Mouse (Mus musculus): ENCODE results near the gene Ankrd16. TPM values are rescaled to one million over a fixed set of nuclear protein-coding genes. Genes with fewer than 3 reads are reported as not detected.

The Ankrd16 gene
- polyA plus RNA-seq (2014; fragmentation: Nextera tagmentation; extraction: Ambion mirVana): 37.4 and 38.8 TPM in 2 replicates

GRCm38 (mm10) chr2:11777091-11778068 lies at the start of gene Ankrd16, which contains the start of gene Fbh1:
Ankrd16 (plus strand) TSS chr2:11777876.
Fbh1 (minus strand) TSS chr2:11777582.
- peak; percentile 97 for ATAC-seq (ENCODE audit: insufficient number of reproducible peaks, insufficient read depth, low FRiP score, low read depth)
- H3K4me1 ChIP-seq (ENCODE audit: control insufficient read depth, insufficient read depth, low read length): peaks cover 16% of the 10 kb centered on the region
- peak within 1 kb of the TSS; percentile 96 for H3K27ac ChIP-seq (ENCODE audit: low read length)
- no peaks in the 10 kb centered on the region for H3K9me3 ChIP-seq (ENCODE audit: control insufficient read depth, low read depth, low read length)
- H3K4me2 ChIP-seq (replicated peaks; ENCODE audit: low read depth, low read length): peak within 1 kb of the TSS; percentile 78
- under 1% methylated on average over 73 of the region's 73 CpGs for WGBS
- H3K9ac ChIP-seq (replicated peaks; ENCODE audit: low read depth, low read length): peak within 1 kb of the TSS; percentile 74
- peak within 1 kb of the TSS; percentile 84 for H3K4me3 ChIP-seq (ENCODE audit: low read depth, low read length)
- H3K36me3 ChIP-seq (ENCODE audit: control insufficient read depth, insufficient read depth, low read length): peaks cover 12% of the 10 kb centered on the region
- H3K27me3 ChIP-seq (ENCODE audit: control insufficient read depth, insufficient read depth, low read length): no peaks in the 10 kb centered on the region

DNA sequence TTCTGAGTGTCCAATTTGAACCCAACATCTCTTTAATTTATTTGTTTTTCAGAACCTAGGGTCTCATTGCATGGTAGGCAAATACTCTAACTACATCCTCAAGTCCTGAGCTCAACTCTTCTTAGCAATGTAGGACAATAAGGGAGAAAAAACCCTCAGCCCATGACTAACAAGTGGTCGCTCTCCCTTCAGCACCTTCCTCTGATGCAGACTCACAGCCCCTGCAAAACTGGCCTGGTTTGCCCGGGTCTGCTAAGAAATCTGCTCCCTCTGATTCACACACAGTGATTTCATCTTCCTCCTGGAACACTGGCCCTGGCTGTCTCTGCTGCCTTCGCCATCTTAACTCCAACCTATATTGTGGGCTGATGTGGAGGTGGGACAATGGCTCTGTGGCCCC lies 48.6 kb upstream of the Ankrd16 start:
- Histone ChIP-seq H3K4me3 (ENCODE audit: low read depth, low read length) (no peak overlapping the region), H3K27me3 (ENCODE audit: control insufficient read depth, insufficient read depth, low read length) (no peaks in the 10 kb centered on the region), H3K9ac (replicated peaks; ENCODE audit: low read depth, low read length) (no peak overlapping the region), H3K27ac (ENCODE audit: low read length) (no peak overlapping the region), H3K4me2 (replicated peaks; ENCODE audit: low read depth, low read length) (no peak overlapping the region), H3K9me3 (ENCODE audit: control insufficient read depth, low read depth, low read length) (no peaks in the 10 kb centered on the region), H3K36me3 (ENCODE audit: control insufficient read depth, insufficient read depth, low read length) (no peaks in the 10 kb centered on the region), H3K4me1 (ENCODE audit: control insufficient read depth, insufficient read depth, low read length) (no peaks in the 10 kb centered on the region)
- 58% methylated on average over 3 of the region's 3 CpGs for WGBS
- ATAC-seq (ENCODE audit: insufficient number of reproducible peaks, insufficient read depth, low FRiP score, low read depth): no peak

GRCm38 (mm10) chr2:11732978-11733377 lies 44.7 kb upstream of the Ankrd16 start:
- Histone ChIP-seq H3K4me2 (replicated peaks; ENCODE audit: low read depth, low read length) (no peak overlapping the region), H3K27me3 (ENCODE audit: control insufficient read depth, insufficient read depth, low read length) (no peaks in the 10 kb centered on the region), H3K27ac (ENCODE audit: low read length) (no peak overlapping the region), H3K4me1 (ENCODE audit: control insufficient read depth, insufficient read depth, low read length) (no peaks in the 10 kb centered on the region), H3K36me3 (ENCODE audit: control insufficient read depth, insufficient read depth, low read length) (no peaks in the 10 kb centered on the region), H3K4me3 (ENCODE audit: low read depth, low read length) (no peak overlapping the region), H3K9me3 (ENCODE audit: control insufficient read depth, low read depth, low read length) (no peaks in the 10 kb centered on the region), H3K9ac (replicated peaks; ENCODE audit: low read depth, low read length) (no peak overlapping the region)
- no peak for ATAC-seq (ENCODE audit: insufficient number of reproducible peaks, insufficient read depth, low FRiP score, low read depth)
- 67% methylated on average over 5 of the region's 5 CpGs for WGBS

DNA sequence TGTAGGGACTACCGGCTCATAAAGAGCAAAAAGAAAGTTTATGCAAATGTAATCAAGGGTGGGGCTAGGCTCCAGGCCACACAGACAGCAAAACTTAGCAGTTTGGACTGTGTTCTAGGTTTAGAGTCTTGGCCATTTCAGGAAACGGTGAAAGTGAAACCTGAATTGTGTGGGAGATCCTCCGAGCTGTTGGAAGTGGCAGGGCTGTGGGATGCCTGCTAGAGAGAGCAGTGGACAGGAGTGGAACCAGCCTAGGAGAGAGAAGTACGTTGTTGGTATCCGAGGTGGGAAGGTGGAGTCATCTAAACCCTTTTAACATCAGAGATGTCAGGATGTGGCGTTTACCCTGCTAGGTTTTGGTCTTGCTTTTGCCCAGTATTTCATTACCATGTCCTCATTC lies 41.8 kb upstream of the Ankrd16 start:
- Histone ChIP-seq H3K36me3 (ENCODE audit: control insufficient read depth, insufficient read depth, low read length) (peaks cover 9% of the 10 kb centered on the region), H3K4me1 (ENCODE audit: control insufficient read depth, insufficient read depth, low read length) (no peaks in the 10 kb centered on the region), H3K4me2 (replicated peaks; ENCODE audit: low read depth, low read length) (no peak overlapping the region), H3K4me3 (ENCODE audit: low read depth, low read length) (no peak overlapping the region), H3K9ac (replicated peaks; ENCODE audit: low read depth, low read length) (no peak overlapping the region), H3K27me3 (ENCODE audit: control insufficient read depth, insufficient read depth, low read length) (no peaks in the 10 kb centered on the region), H3K27ac (ENCODE audit: low read length) (no peak overlapping the region), H3K9me3 (ENCODE audit: control insufficient read depth, low read depth, low read length) (no peaks in the 10 kb centered on the region)
- ATAC-seq (ENCODE audit: insufficient number of reproducible peaks, insufficient read depth, low FRiP score, low read depth): no peak
- WGBS: 88% methylated on average over 6 of the region's 6 CpGs

DNA sequence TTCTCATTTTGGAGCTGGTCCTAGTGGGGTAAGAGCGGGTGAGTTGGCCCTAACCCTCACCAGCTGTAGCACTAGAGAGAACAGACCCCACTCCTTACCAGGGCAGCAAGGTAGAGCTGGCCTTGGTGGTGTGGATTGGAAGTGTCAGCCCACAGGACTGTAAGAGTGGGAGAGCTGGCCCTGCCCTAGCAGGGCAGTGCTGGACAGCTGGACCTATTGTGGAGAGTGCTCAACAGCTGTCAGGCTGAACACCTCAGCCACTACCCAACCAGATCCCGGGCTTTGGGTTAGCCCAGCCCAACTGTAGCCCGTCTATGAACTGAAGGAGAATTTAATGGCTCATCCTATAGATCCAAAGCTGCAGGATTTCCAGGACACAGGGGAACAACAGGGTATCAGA lies 38.9 kb upstream of the Ankrd16 start:
- Histone ChIP-seq H3K4me2 (replicated peaks; ENCODE audit: low read depth, low read length) (no peak overlapping the region), H3K9ac (replicated peaks; ENCODE audit: low read depth, low read length) (no peak overlapping the region), H3K4me3 (ENCODE audit: low read depth, low read length) (no peak overlapping the region), H3K36me3 (ENCODE audit: control insufficient read depth, insufficient read depth, low read length) (peaks cover 34% of the 10 kb centered on the region), H3K4me1 (ENCODE audit: control insufficient read depth, insufficient read depth, low read length) (no peaks in the 10 kb centered on the region), H3K9me3 (ENCODE audit: control insufficient read depth, low read depth, low read length) (no peaks in the 10 kb centered on the region), H3K27me3 (ENCODE audit: control insufficient read depth, insufficient read depth, low read length) (no peaks in the 10 kb centered on the region), H3K27ac (ENCODE audit: low read length) (no peak overlapping the region)
- WGBS: 88% methylated on average over 3 of the region's 3 CpGs
- ATAC-seq (ENCODE audit: insufficient number of reproducible peaks, insufficient read depth, low FRiP score, low read depth): 0 out of 2 replicates have a peak, but pooled peaks have one; percentile 23

DNA sequence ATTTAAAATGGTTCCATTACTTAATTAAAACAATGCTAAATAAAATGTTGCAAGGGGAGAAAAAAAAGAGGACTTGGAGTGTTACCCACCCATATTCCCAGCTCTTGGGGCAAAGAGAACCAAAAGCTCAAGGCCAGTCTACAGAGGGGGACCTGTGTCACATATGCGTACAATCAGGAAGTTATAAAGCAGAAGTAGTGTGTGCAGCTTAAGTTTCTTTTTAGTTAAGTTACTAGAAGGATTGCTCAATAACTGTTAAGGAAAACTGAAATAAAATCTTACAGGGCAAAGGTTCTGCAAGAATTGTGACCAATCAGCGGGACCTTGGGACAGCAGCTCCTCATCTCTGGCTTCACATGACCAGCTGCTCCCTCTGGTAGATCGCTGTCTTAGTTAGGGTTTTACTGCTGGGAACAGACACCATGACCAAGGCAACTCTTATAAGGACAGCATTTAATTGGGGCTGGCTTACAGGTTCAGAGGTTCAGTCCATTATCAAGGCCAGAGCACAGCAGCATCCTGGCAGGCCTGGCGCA lies 38.1 kb upstream of the Ankrd16 start:
- WGBS: 94% methylated on average over 4 of the region's 4 CpGs
- Histone ChIP-seq H3K9me3 (ENCODE audit: control insufficient read depth, low read depth, low read length) (no peaks in the 10 kb centered on the region), H3K9ac (replicated peaks; ENCODE audit: low read depth, low read length) (no peak overlapping the region), H3K27ac (ENCODE audit: low read length) (no peak overlapping the region), H3K4me1 (ENCODE audit: control insufficient read depth, insufficient read depth, low read length) (no peaks in the 10 kb centered on the region), H3K27me3 (ENCODE audit: control insufficient read depth, insufficient read depth, low read length) (no peaks in the 10 kb centered on the region), H3K4me2 (replicated peaks; ENCODE audit: low read depth, low read length) (no peak overlapping the region), H3K36me3 (ENCODE audit: control insufficient read depth, insufficient read depth, low read length) (peaks cover 37% of the 10 kb centered on the region), H3K4me3 (ENCODE audit: low read depth, low read length) (no peak overlapping the region)
- no peak for ATAC-seq (ENCODE audit: insufficient number of reproducible peaks, insufficient read depth, low FRiP score, low read depth)

GRCm38 (mm10) chr2:11762541-11762940 lies 15.1 kb upstream of the Ankrd16 start:
- Histone ChIP-seq H3K27ac (ENCODE audit: low read length) (no peak overlapping the region), H3K4me3 (ENCODE audit: low read depth, low read length) (no peak overlapping the region), H3K36me3 (ENCODE audit: control insufficient read depth, insufficient read depth, low read length) (peaks cover 86% of the 10 kb centered on the region), H3K9ac (replicated peaks; ENCODE audit: low read depth, low read length) (no peak overlapping the region), H3K27me3 (ENCODE audit: control insufficient read depth, insufficient read depth, low read length) (no peaks in the 10 kb centered on the region), H3K4me1 (ENCODE audit: control insufficient read depth, insufficient read depth, low read length) (no peaks in the 10 kb centered on the region), H3K9me3 (ENCODE audit: control insufficient read depth, low read depth, low read length) (no peaks in the 10 kb centered on the region), H3K4me2 (replicated peaks; ENCODE audit: low read depth, low read length) (no peak overlapping the region)
- 93% methylated on average over 4 of the region's 4 CpGs for WGBS
- ATAC-seq (ENCODE audit: insufficient number of reproducible peaks, insufficient read depth, low FRiP score, low read depth): no peak

- WGBS: 83% methylated on average over 4 of the region's 4 CpGs
- no peak overlapping the region for H3K4me2 ChIP-seq (replicated peaks; ENCODE audit: low read depth, low read length)
Measured at GRCm38 (mm10) chr2:11765694-11766093, 12.0 kb upstream of the Ankrd16 start.

More at GRCm38 (mm10) chr2:11765694-11766093, 12.0 kb upstream of the Ankrd16 start:
- H3K9ac ChIP-seq (replicated peaks; ENCODE audit: low read depth, low read length): no peak overlapping the region
- ATAC-seq (ENCODE audit: insufficient number of reproducible peaks, insufficient read depth, low FRiP score, low read depth): no peak
- H3K4me1 ChIP-seq (ENCODE audit: control insufficient read depth, insufficient read depth, low read length): no peaks in the 10 kb centered on the region
- H3K4me3 ChIP-seq (ENCODE audit: low read depth, low read length): no peak overlapping the region
- H3K27me3 ChIP-seq (ENCODE audit: control insufficient read depth, insufficient read depth, low read length): no peaks in the 10 kb centered on the region
- no peaks in the 10 kb centered on the region for H3K9me3 ChIP-seq (ENCODE audit: control insufficient read depth, low read depth, low read length)
- H3K27ac ChIP-seq (ENCODE audit: low read length): no peak overlapping the region
- H3K36me3 ChIP-seq (ENCODE audit: control insufficient read depth, insufficient read depth, low read length): peaks cover 71% of the 10 kb centered on the region

All from stomach, embryonic 14.5 days (tissue).